Mouse (Mus musculus): ENCODE data around the gene Nfkbiz. TPM values are rescaled to one million over a fixed set of nuclear protein-coding genes. Genes with fewer than 3 reads are reported as not detected.
"Not testable (repeated sequence)": the region's sequence is repeated elsewhere in the genome, so short reads cannot be mapped to it uniquely, and the experiment has no call there.

Gene Nfkbiz
- polyA plus RNA-seq, 2 experiments = 5.0 to 9.2 TPM

- ATAC-seq (ENCODE audit: low FRiP score, low read depth) (peak; percentile 67; the same call in 1 of the 2 replicates), DNase-seq (ENCODE audit: low spot score) (peak; percentile 83)
- no peaks in the 10 kb centered on the region for H3K27me3 ChIP-seq (ENCODE audit: control insufficient read depth, insufficient read depth, low read length)
- no peak overlapping the region for H3K9ac ChIP-seq (ENCODE audit: low read depth, low read length, severe bottlenecking)
- 26% methylated on average over 7 of the region's 7 CpGs for WGBS
- TF ChIP-seq POLR2A (IDR thresholded peaks at IDR 0.05; ENCODE audit: borderline replicate concordance, extremely low read depth, insufficient read depth, insufficient read length) = no peak
- no peak overlapping the region for H3K4me2 ChIP-seq (replicated peaks; ENCODE audit: low read depth, low read length, severe bottlenecking)
- no peak overlapping the region for H3K4me3 ChIP-seq (replicated peaks; ENCODE audit: low read length)
- no peaks in the 10 kb centered on the region for H3K9me3 ChIP-seq (ENCODE audit: control insufficient read depth, low read length)
- no peak overlapping the region for H3K27ac ChIP-seq (replicated peaks; ENCODE audit: low read depth, low read length)
- H3K4me1 ChIP-seq (ENCODE audit: control insufficient read depth, insufficient read depth, low read length) = no peaks in the 10 kb centered on the region
- no peaks in the 10 kb centered on the region for H3K36me3 ChIP-seq (ENCODE audit: control insufficient read depth, insufficient read depth, low read length)
Measured at GRCm38 (mm10) chr16:55863149-55863815, 24.6 kb upstream of the Nfkbiz start.

- H3K36me3 ChIP-seq (ENCODE audit: control insufficient read depth, insufficient read depth, low read length) = no peaks in the 10 kb centered on the region
- ATAC-seq (ENCODE audit: low FRiP score, low read depth) = no peak
- H3K27ac ChIP-seq (replicated peaks; ENCODE audit: low read depth, low read length) = no peak overlapping the region
- no peak overlapping the region for H3K4me3 ChIP-seq (replicated peaks; ENCODE audit: low read length)
- no peak overlapping the region for H3K4me2 ChIP-seq (replicated peaks; ENCODE audit: low read depth, low read length, severe bottlenecking)
- WGBS = 83% methylated on average over 3 of the region's 3 CpGs
- DNase-seq (ENCODE audit: low spot score) = no peak
- no peaks in the 10 kb centered on the region for H3K27me3 ChIP-seq (ENCODE audit: control insufficient read depth, insufficient read depth, low read length)
- no peaks in the 10 kb centered on the region for H3K4me1 ChIP-seq (ENCODE audit: control insufficient read depth, insufficient read depth, low read length)
- H3K9ac ChIP-seq (ENCODE audit: low read depth, low read length, severe bottlenecking) = no peak overlapping the region
- H3K9me3 ChIP-seq (ENCODE audit: control insufficient read depth, low read length) = no peaks in the 10 kb centered on the region
- TF ChIP-seq POLR2A (IDR thresholded peaks at IDR 0.05; ENCODE audit: borderline replicate concordance, extremely low read depth, insufficient read depth, insufficient read length) = no peak
Measured at GRCm38 (mm10) chr16:55861104-55861503, 22.4 kb upstream of the Nfkbiz start.

GRCm38 (mm10) chr16:55859421-55859820 is 20.7 kb upstream of the Nfkbiz start:
- H3K9ac ChIP-seq (ENCODE audit: low read depth, low read length, severe bottlenecking); H3K4me3 ChIP-seq (replicated peaks; ENCODE audit: low read length); H3K4me1 ChIP-seq (ENCODE audit: control insufficient read depth, insufficient read depth, low read length); H3K36me3 ChIP-seq (ENCODE audit: control insufficient read depth, insufficient read depth, low read length); H3K27ac ChIP-seq (replicated peaks; ENCODE audit: low read depth, low read length); ATAC-seq (ENCODE audit: low FRiP score, low read depth); H3K9me3 ChIP-seq (ENCODE audit: control insufficient read depth, low read length); DNase-seq (ENCODE audit: low spot score); H3K27me3 ChIP-seq (ENCODE audit: control insufficient read depth, insufficient read depth, low read length); H3K4me2 ChIP-seq (replicated peaks; ENCODE audit: low read depth, low read length, severe bottlenecking): not testable (repeated sequence)
- 94% methylated on average over 4 of the region's 4 CpGs for WGBS

GRCm38 (mm10) chr16:55858465-55858864 is 19.8 kb upstream of the Nfkbiz start:
- no peak for ATAC-seq (ENCODE audit: low FRiP score, low read depth)

GRCm38 (mm10) chr16:55852943-55853727 is 14.4 kb upstream of the Nfkbiz start:
- no peak for TF ChIP-seq POLR2A (IDR thresholded peaks at IDR 0.05; ENCODE audit: borderline replicate concordance, extremely low read depth, insufficient read depth, insufficient read length)
- WGBS = 58% methylated on average over 19 of the region's 19 CpGs
- ATAC-seq (ENCODE audit: low FRiP score, low read depth) = no peak

More at GRCm38 (mm10) chr16:55858465-55858864, 19.8 kb upstream of the Nfkbiz start:
- Histone ChIP-seq H3K9me3 (ENCODE audit: control insufficient read depth, low read length) (no peaks in the 10 kb centered on the region), H3K36me3 (ENCODE audit: control insufficient read depth, insufficient read depth, low read length) (no peaks in the 10 kb centered on the region), H3K4me2 (replicated peaks; ENCODE audit: low read depth, low read length, severe bottlenecking) (no peak overlapping the region), H3K4me3 (replicated peaks; ENCODE audit: low read length) (no peak overlapping the region), H3K4me1 (ENCODE audit: control insufficient read depth, insufficient read depth, low read length) (no peaks in the 10 kb centered on the region), H3K27me3 (ENCODE audit: control insufficient read depth, insufficient read depth, low read length) (no peaks in the 10 kb centered on the region), H3K9ac (ENCODE audit: low read depth, low read length, severe bottlenecking) (no peak overlapping the region), H3K27ac (replicated peaks; ENCODE audit: low read depth, low read length) (no peak overlapping the region)
- no peak for TF ChIP-seq POLR2A (IDR thresholded peaks at IDR 0.05; ENCODE audit: borderline replicate concordance, extremely low read depth, insufficient read depth, insufficient read length)
- peak; percentile 58 for DNase-seq (ENCODE audit: low spot score)
- WGBS = 66% methylated on average over 6 of the region's 6 CpGs

More at GRCm38 (mm10) chr16:55852943-55853727, 14.4 kb upstream of the Nfkbiz start:
- peak; percentile 95 for DNase-seq (ENCODE audit: low spot score)
- no peaks in the 10 kb centered on the region for H3K27me3 ChIP-seq (ENCODE audit: control insufficient read depth, insufficient read depth, low read length)
- no peaks in the 10 kb centered on the region for H3K36me3 ChIP-seq (ENCODE audit: control insufficient read depth, insufficient read depth, low read length)
- no peak overlapping the region for H3K4me2 ChIP-seq (replicated peaks; ENCODE audit: low read depth, low read length, severe bottlenecking)
- no peaks in the 10 kb centered on the region for H3K4me1 ChIP-seq (ENCODE audit: control insufficient read depth, insufficient read depth, low read length)
- H3K4me3 ChIP-seq (replicated peaks; ENCODE audit: low read length) = no peak overlapping the region
- H3K27ac ChIP-seq (replicated peaks; ENCODE audit: low read depth, low read length) = no peak overlapping the region
- no peak overlapping the region for H3K9ac ChIP-seq (ENCODE audit: low read depth, low read length, severe bottlenecking)
- H3K9me3 ChIP-seq (ENCODE audit: control insufficient read depth, low read length) = no peaks in the 10 kb centered on the region

Data from limb, embryonic 14.5 days (tissue).